Mouse (Mus musculus) adrenal gland, adult 8-10 months (tissue): ENCODE results near the gene Hltf. TPM values are rescaled to one million over a fixed set of nuclear protein-coding genes. Genes with fewer than 3 reads are reported as not detected.
A peak's percentile ranks its signal among the peaks of the same experiment; 100 is the strongest.

Experiments
- DNase-seq: peaks from one replicate; pipeline ENCODE4 v3.0.0; 2022
- total RNA-seq, 4 experiments: library from RNA; stranded (reverse); gene quantifications; 2 replicates each; pipeline ENCODE4 v1.2.4; 2022

Hltf gene
- total RNA-seq, 4 experiments from 2014 or later: 26.9 to 30.1 (median 30.0) TPM

DNA sequence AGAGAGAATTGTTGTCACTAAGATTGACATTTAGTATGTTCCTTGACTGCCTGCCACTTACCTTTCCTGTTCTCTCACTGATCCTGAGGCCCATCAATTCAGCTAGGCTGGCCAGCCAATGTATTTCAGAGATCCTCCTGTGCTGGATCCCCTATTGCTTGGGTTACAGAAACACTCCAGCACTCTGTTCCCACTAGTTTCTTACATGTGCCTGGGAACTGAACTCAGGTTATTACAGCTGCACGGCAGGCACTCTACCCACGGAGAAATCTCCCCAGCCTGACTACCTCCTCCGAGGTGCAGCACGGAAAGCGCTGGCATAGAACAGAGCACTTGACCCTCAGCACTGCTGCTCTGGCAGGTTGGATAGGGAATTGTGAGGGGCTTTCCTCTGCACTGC is 90.0 kb downstream of the Hltf start:
- no peak for DNase-seq

- DNase-seq: no peak
Observed at GRCm38 (mm10) chr3:20150511-20150910, 92.9 kb downstream of the Hltf start.

- DNase-seq: peak; percentile 42
Observed at GRCm38 (mm10) chr3:20151651-20152050, 94.0 kb downstream of the Hltf start.

- peak; percentile 50 for DNase-seq
Observed at GRCm38 (mm10) chr3:20154531-20155367, 97.1 kb downstream of the Hltf start, which contains the start of gene Gyg. Gene Gyg, minus strand, starts transcription at chr3:20155317.

GRCm38 (mm10) chr3:20155476-20155875 is 97.9 kb downstream of the Hltf start:
- no peak for DNase-seq

GRCm38 (mm10) chr3:20167487-20167886 is 109.9 kb downstream of the Hltf start:
- no peak for DNase-seq

Other genes with a start within 250 kb of the Hltf start
- 10 to 100 TPM; 46.2 to 84.5 (median 51.1) TPM for gene Cp, start 100.8 kb upstream of the Hltf start, total RNA-seq
- 10 to 100 TPM; 16.2 to 24.2 (median 19.1) TPM for gene Hps3, start 22.5 kb upstream of the Hltf start, total RNA-seq
- 100 to 1,000 TPM in 2 of 4 experiments, 10 to 100 TPM in 2; 75.7 to 133 (median 94.3) TPM for gene Gyg, start 97.5 kb downstream of the Hltf start, total RNA-seq
- gene Cpa3, start 184.4 kb downstream of the Hltf start, total RNA-seq: 1 to 10 TPM; 2.3 to 3.4 (median 2.9) TPM
- 10 to 100 TPM in 2 of 4 experiments, 1 to 10 TPM in 2; 5.9 to 10.3 (median 8.5) TPM for gene Cpb1, start 217.9 kb downstream of the Hltf start, total RNA-seq